Mouse (Mus musculus) bone marrow, adult 2 months (tissue): ENCODE measurements around the gene Gpc6. TPM values are rescaled to one million over a fixed set of nuclear protein-coding genes. Genes with fewer than 3 reads are reported as not detected.

Experiments
- H3K27ac ChIP-seq: fragments of 200-500 bp; 2 replicates; pipeline ENCODE4 v1.5.1; 2012; ENCODE audit warnings: low read depth, mild to moderate bottlenecking, control low read depth, inconsistent platforms, low read length; ENCODE audit not compliant: control insufficient read depth, poor library complexity, insufficient read depth
- H3K4me1 ChIP-seq: fragments of 200-500 bp; 2 replicates; pipeline ENCODE4 v1.6.1; 2011; ENCODE audit warnings: low read length; ENCODE audit not compliant: control insufficient read depth, insufficient read depth
- H3K4me3 ChIP-seq: fragments of 200-500 bp; replicated peaks from 2 replicates; pipeline ENCODE3; 2011; ENCODE audit warnings: mild to moderate bottlenecking, low read depth, low read length, control low read depth; ENCODE audit not compliant: control insufficient read depth
- CTCF ChIP-seq: fragments of 200-500 bp; IDR thresholded peaks from 2 replicates; pipeline ENCODE4 v1.5.1; 2011; ENCODE audit warnings: low read length, control low read depth; ENCODE audit not compliant: control insufficient read depth, insufficient read depth
- POLR2A ChIP-seq: fragments of 200-500 bp; IDR thresholded peaks from 2 replicates; pipeline ENCODE4 v1.6.1; 2011; ENCODE audit warnings: low read depth, mild to moderate bottlenecking, control low read depth, low read length, borderline replicate concordance; ENCODE audit not compliant: control insufficient read depth
- WGBS: fragments of 180-500 bp; shearing (Covaris S2); methylation state at CpG from one replicate; pipeline ENCODE4 v1.1.7; 2018; 5-methylcytosine and 5-hydroxymethylcytosine counted together
- polyA plus RNA-seq: library from polyadenylated mRNA; stranded (reverse); fragments of >200 nt; gene quantifications from 2 replicates; pipeline ENCODE4 v1.2.4, GENCODE M21; 2011; ENCODE audit warnings: low replicate concordance; ENCODE audit not compliant: missing spikeins, insufficient read depth, insufficient read length

Gpc6 gene
- polyA plus RNA-seq, 1 experiment, result 2.2 TPM

GRCm38 (mm10) chr14:117664796-117665195 lies 739.7 kb downstream of the Gpc6 start:
- WGBS, result 86% methylated on average over 4 of the region's 4 CpGs
- Histone ChIP-seq H3K4me3 (no peak overlapping the region), H3K4me1 (no peaks in the 10 kb centered on the region), H3K27ac (no peak overlapping the region)
- no peak for TF ChIP-seq POLR2A
- no peak for TF ChIP-seq CTCF

DNA sequence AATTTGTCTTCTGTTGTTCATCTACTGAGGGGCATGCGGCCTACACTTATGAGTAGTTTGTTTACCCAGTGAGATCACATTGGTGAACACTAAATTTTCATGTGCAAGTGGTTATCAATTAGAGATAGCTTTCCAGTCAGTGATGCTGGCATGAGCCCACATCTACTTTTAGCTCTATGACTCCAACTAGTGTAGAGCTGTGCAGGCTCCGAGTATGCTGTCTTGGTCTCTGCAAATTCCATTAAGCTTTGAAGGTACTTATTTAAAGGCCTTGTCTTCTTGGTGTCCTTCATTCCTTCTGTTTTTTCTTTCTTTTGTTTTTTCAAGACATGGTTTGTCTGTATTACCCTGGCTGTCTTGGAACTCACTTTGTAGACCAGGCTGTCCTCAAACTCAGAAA lies 741.0 kb downstream of the Gpc6 start:
- 89% methylated on average over 2 of the region's 2 CpGs for WGBS
- no peaks in the 10 kb centered on the region for H3K4me1 ChIP-seq
- no peak overlapping the region for H3K27ac ChIP-seq
- TF ChIP-seq CTCF (no peak), POLR2A (no peak)
- no peak overlapping the region for H3K4me3 ChIP-seq

- 81% methylated on average over 7 of the region's 7 CpGs for WGBS
- no peak for TF ChIP-seq CTCF
- Histone ChIP-seq H3K4me1 (no peaks in the 10 kb centered on the region), H3K4me3 (no peak overlapping the region), H3K27ac (no peak overlapping the region)
Measured at GRCm38 (mm10) chr14:117673541-117673940, 748.4 kb downstream of the Gpc6 start.

DNA sequence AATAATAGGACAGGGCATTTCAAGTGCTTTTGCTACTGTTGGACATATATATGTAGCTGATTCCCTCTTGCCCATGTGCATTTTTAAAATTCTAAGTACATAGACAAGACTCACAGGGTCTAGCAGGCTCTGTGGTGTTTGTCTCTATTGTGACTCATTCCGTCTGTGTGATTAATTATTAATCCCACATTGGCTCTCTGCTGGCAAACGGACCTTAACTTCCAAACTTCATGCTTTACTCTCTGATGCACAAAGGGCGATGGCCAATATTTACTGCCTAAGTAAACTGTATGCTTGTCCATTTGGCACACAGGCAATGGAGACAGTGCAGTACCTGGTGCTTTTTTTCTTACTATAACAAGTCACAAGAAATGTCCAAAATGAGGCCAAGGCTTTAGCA lies 749.4 kb downstream of the Gpc6 start:
- H3K4me1 ChIP-seq, result no peaks in the 10 kb centered on the region
- TF ChIP-seq POLR2A (no peak), CTCF (no peak)
- 80% methylated on average over 3 of the region's 3 CpGs for WGBS
- H3K27ac ChIP-seq, result no peak overlapping the region
- H3K4me3 ChIP-seq, result no peak overlapping the region

GRCm38 (mm10) chr14:117679926-117680325 lies 754.8 kb downstream of the Gpc6 start:
- WGBS, result 86% methylated on average over 3 of the region's 3 CpGs
- H3K4me3 ChIP-seq, result no peak overlapping the region
- H3K27ac ChIP-seq, result no peak overlapping the region
- TF ChIP-seq POLR2A (no peak), CTCF (no peak)
- H3K4me1 ChIP-seq, result no peaks in the 10 kb centered on the region

DNA sequence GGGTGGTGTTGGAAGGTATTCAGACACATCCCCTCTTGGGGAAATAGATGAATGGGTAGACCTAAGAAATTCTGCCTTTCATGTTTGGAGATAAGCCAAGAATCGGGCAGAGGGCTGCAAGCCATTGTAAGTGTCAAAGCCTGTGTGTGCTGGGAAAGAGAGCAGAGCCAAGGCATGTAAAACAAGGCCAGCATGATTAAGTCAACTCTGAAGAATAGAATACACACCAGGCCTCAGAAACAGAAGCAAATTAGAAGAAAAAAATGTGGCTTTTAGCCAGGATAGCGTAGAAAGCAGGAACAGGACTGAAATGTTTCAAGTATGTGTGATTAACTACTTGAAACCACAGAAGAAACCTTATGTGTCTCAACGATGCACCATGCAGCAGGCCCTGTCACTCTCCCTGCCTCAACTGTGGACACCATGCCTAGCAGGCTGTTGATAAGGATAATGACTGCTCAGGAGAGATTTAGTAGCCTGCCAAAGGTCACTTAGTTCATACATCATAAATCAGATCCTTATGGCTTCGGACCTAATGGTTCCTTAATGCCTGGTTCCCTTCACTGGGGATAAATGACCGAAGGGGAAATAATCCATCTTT lies 756.3 kb downstream of the Gpc6 start:
- H3K4me1 ChIP-seq, result no peaks in the 10 kb centered on the region
- TF ChIP-seq CTCF (no peak), POLR2A (no peak)
- H3K27ac ChIP-seq, result no peak overlapping the region
- H3K4me3 ChIP-seq, result no peak overlapping the region
- 34% methylated on average over 5 of the region's 5 CpGs for WGBS

DNA sequence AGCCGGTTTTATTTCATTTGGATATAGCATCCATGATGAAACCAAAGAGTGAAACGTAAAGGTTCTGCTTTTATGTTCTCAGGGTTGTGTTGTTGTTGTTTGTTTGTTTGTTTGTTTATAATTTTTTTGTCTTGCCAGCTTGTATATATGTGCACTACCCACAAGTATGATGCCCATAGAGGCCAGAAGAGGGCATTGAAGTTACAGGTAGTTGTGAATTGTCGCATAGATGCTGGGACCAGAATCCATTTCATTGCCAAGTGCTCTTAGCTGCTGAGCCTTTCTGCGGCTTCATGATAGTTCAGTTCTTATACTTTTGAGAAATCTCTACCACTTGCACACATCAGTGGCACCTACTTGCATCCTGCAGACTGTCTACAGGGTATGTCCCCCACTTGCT lies 758.0 kb downstream of the Gpc6 start:
- no peaks in the 10 kb centered on the region for H3K4me1 ChIP-seq
- TF ChIP-seq CTCF, result no peak
- no peak for TF ChIP-seq POLR2A
- 79% methylated on average over 4 of the region's 4 CpGs for WGBS
- H3K4me3 ChIP-seq, result no peak overlapping the region
- H3K27ac ChIP-seq, result no peak overlapping the region

DNA sequence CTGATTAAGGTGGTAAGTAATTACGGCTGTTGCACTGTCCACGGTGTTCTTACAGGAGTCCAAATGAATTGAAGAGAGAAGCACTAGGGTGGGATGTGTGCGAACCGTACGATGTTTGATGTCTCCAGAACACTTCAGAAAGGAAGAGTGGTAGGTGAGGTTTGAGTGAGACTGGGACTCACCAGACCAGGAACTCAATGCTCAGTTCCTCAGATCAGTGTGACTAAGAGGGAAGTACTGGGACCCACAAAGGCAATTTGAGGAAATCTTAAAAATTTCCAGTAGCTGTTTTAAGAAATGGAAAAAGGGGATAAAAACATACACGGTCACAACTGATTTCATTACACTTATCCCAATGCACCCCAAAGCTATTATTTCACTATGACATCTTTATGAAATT lies 764.7 kb downstream of the Gpc6 start:
- Histone ChIP-seq H3K4me1 (no peaks in the 10 kb centered on the region), H3K4me3 (no peak overlapping the region), H3K27ac (no peak overlapping the region)
- TF ChIP-seq POLR2A, result no peak
- 81% methylated on average over 6 of the region's 6 CpGs for WGBS

DNA sequence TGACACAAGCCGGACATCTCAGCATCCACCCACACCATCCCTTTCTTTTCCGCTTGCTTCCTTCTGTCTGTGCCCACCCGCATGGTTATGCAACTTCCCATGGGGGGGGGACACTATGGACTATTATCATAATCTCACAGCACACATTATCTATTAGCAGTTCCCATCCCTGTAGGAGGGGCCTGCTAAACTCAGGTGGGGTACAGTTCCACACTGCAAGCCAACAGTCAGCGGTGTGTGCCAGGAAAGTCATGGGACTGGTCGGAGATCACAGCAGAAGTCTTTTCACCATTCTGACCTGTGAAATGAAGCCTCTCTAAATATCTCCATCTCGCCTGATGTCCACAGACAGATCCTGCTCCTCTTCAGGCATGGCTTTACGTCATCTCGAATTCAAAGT lies 770.5 kb downstream of the Gpc6 start:
- TF ChIP-seq CTCF, result no peak
- no peak for TF ChIP-seq POLR2A
- 85% methylated on average over 8 of the region's 8 CpGs for WGBS
- H3K4me1 ChIP-seq, result no peaks in the 10 kb centered on the region
- no peak overlapping the region for H3K4me3 ChIP-seq
- no peak overlapping the region for H3K27ac ChIP-seq
